Mouse (Mus musculus): ENCODE measurements around the gene Dnah17.

DNA sequence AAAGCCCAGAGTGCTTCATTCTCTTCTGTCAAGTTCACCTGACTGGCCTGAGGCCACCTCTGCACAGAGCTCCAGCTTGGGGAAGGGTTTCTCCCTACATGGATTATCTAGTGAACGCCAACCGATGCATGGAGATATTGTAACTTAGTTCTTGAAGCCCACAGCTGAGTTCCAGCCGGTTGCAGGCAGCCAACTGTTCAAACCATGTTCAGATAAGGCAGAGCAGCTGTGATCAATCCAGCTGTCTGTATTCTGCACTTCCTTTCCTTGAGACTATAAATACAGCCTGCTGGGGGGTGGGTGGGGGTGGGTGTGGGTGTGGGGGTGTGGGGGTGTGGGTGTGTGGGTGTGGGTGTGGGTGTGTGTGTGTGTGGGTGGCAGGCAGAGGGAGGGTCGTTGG is 45.3 kb downstream of the Dnah17 start:
- no peak for TF ChIP-seq POLR2A (IDR thresholded peaks at IDR 0.05; ENCODE audit: low read depth, low read length)
- no peak for TF ChIP-seq CTCF (IDR thresholded peaks at IDR 0.05; ENCODE audit: extremely low read depth, insufficient read depth, insufficient read length, insufficient replicate concordance)
